Mouse (Mus musculus) natural killer cell, adult 2 months (primary cell): ENCODE data around the gene Elmo1.

Experiments used
- DNase-seq, 2 experiments: peaks; one replicate each; pipeline ENCODE4 v3.0.0; 2022; ENCODE audit warnings: low spot score in 2 of 2

The Elmo1 gene

GRCm38 (mm10) chr13:20521492-20521891 is 431.1 kb downstream of the Elmo1 start:
- no peak for DNase-seq

DNA sequence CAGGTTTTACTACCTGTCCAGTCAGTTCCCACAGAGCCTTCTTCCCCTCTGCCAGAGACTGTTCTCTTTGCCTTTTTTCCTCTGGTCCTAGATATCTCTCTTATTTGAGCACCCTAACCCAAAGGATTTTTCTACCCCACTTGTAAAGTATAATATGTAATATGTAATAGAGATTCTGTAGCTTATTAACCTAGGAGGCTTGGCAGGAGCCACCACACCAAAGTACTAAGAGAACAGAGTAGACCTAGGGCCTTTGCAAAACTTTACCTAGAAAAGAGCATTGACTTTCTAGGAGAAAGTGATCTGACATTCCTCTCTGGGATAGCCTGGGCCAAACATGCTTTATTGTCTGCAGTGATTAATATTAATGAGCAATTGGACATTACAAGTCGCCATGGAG is 433.3 kb downstream of the Elmo1 start:
- no peak for DNase-seq

GRCm38 (mm10) chr13:20525844-20526243 is 435.4 kb downstream of the Elmo1 start:
- no peak for DNase-seq

GRCm38 (mm10) chr13:20537053-20537452 is 446.7 kb downstream of the Elmo1 start:
- DNase-seq = no peak

DNA sequence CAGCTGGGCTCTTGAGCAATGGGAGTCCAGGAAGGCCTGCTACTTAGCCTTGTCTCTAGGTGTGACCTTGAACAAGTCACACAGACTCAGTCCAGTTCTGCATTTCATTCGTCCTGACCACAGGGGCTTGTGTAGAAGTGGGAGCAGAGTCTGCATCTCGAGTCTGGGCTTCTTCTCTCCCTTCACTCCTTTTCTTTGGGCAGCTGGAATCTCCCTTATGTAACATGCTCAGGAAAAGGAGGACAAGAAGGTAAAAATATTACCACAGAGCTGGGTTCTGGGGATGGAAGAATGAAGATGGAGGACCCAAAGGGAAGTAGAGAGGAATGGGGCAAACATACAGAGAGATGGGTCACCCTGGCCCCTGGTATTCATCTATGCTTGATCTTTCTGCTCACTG is 447.1 kb downstream of the Elmo1 start:
- DNase-seq = no peak

GRCm38 (mm10) chr13:20538216-20539070 is 448.0 kb downstream of the Elmo1 start:
- DNase-seq = no peak

GRCm38 (mm10) chr13:20539631-20540030 is 449.2 kb downstream of the Elmo1 start:
- no peak for DNase-seq

- no peak for DNase-seq
These were observed 456.3 kb downstream of the Elmo1 start for GRCm38 (mm10) chr13:20546568-20547204.

GRCm38 (mm10) chr13:20549983-20550382 is 459.6 kb downstream of the Elmo1 start:
- DNase-seq = no peak

DNA sequence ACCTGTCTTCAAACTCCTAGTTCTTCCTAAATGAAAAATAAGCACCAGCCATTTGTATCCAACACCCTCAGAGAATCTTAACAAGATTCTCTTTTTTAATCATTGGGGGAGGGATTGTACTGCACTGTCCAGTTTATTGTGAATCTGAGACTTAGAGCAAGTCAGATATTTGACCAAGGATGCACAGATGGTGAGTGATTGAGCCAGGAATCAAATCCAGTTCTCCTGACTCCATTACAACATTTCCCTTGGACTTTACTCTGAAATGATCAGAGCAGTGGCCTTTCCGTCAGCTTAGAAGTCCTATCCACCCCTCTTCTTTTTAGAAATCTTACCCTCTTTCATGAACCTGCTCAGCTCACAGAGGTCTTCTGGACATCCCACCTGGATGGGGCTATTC is 461.2 kb downstream of the Elmo1 start:
- no peak for DNase-seq

DNA sequence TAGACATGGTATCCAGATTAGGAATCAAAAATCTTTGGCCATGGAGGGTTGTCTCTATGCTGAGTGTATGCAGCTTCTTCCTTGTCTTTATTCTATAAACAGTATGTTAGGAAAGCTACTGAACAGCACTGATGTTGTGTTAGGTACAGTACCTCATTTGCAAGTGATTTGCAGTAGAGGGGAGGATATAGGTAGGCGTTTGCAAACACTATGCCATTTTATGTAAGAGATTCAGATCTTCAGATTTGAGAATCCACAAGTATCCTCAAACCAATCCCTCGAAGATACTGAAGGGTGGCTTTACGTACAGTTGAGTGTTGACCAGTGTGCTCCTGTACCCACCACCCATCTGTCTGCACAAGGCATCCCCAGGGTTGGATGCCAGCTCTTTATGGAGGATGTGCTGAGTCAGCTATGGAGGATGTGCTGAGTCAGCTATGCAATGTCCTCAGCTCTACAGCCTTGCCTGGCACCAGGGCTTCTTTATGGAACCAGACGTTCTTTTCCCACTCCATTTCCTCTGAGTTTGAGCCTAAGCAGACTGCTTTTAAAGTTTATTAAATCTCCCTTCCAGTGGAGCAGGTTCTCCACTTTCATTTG is 465.6 kb downstream of the Elmo1 start:
- no peak for DNase-seq

GRCm38 (mm10) chr13:20556739-20557138 is 466.3 kb downstream of the Elmo1 start:
- DNase-seq = no peak

GRCm38 (mm10) chr13:20557156-20557555 is 466.8 kb downstream of the Elmo1 start:
- DNase-seq = no peak

GRCm38 (mm10) chr13:20558376-20558775 is 468.0 kb downstream of the Elmo1 start:
- DNase-seq = no peak

DNA sequence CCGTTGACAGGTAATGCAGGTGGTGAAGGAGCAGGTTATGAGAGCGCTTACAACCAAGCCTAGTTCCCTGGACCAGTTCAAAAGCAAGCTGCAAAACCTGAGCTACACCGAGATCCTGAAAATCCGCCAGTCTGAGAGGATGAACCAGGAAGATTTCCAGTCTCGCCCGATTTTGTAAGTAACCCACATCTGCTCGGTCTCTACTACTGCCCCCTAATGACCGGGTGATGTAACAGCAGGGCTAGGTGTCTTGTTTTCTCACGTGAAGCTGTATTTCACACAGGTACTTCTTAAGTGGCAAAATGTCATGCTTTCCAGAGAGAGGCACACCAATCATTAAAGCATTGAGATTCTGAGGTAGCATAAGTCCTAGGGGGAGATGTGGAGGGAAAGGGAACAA is 474.0 kb downstream of the Elmo1 start:
- DNase-seq = peak in 1 of 2 experiments; percentile 3

DNA sequence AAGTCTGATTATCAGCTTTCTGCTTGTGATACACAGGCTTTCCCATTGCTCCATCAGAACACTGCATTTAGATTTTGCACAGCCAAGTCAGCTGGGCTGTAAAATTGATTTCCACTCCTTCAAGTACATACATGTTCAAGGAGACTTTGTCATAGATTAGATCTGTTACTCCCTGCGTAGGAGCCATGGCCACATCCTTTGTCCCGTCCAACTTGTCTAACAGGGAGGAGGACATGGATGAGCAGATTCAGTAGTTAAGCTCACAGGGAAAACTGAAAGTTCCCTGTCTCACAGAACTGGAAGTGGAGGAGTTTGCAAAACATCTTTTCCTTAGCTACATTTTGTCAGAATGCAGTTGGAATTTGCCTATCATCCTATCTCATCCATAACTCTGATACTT is 484.8 kb downstream of the Elmo1 start:
- no peak for DNase-seq

GRCm38 (mm10) chr13:20585868-20586267 is 495.5 kb downstream of the Elmo1 start:
- no peak for DNase-seq

DNA sequence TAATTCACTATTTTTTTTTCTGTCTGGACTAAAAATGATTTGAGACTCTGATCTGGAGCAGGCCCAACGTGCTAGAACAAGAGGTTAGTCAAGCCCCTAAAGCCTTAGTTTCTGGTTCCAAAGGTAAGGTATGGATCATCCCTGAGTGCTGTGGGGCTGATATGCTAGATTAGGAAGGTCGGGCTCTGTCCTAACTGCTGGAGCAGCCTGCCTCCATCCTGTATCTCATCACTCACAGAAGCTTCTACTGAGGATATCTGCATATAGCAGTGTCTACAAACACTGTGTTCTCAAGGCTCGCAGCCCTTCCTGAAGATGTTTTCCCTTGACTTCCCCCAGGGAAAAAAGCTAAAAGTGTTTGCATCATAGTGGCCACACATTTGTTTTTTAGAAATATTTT is 496.1 kb downstream of the Elmo1 start:
- DNase-seq = no peak

DNA sequence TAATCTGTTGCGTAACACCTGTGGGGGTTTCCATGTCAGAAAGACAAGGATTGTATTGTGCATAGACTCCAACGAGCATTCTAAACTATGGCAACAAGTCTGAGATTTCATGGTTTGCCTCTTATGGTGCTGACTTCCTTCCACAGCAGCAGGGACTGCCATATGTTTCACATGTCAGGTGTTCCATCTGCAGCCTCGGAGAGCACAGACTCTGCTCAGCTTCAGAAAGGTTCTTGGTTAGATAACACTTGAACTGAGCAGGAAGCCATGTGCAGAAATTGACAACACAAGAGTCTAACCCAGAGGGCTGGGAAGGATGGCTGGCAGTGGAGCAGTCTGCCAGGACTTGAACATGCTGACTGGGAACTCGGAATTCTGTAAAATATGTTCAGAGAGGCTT is 500.6 kb downstream of the Elmo1 start:
- no peak for DNase-seq

DNA sequence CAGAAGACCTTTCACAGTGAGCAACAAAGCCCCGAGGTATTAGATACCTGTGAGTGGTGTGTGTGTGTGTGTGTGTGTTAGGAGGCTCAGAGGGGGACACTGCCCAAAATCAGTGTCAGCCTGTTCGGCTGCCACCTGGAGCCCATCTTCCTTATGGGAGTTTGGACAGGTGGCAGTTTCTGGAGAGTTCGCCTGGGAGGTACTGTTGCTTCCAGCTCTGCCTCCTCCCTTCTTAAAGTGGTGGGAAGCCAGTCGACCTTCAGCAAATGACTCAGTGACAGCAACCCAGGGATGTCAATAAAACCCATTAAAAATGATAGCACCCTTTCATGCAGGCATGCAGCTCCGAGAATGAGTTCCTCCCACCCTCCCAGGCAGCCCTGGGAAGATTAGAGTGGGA is 506.9 kb downstream of the Elmo1 start:
- DNase-seq = no peak

DNA sequence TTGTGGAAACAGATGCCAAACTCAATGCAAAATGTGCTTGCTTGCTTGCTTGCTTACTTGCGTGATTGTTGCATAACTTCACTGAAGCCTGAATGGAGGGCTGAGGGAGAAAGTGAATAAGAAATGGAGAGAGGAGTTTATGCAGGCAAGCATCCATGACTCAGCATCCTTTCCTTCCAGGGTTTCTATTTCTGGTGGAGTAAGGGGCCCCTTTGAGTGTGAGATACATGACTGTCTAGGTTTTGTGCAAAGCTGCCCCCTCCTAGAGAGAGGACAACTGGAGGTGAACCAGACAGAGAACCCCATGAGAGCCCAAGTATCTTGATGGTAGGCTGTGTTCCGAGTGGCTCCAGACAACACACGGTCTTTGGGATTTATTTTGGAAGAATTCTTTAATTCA is 508.2 kb downstream of the Elmo1 start:
- DNase-seq = no peak

DNA sequence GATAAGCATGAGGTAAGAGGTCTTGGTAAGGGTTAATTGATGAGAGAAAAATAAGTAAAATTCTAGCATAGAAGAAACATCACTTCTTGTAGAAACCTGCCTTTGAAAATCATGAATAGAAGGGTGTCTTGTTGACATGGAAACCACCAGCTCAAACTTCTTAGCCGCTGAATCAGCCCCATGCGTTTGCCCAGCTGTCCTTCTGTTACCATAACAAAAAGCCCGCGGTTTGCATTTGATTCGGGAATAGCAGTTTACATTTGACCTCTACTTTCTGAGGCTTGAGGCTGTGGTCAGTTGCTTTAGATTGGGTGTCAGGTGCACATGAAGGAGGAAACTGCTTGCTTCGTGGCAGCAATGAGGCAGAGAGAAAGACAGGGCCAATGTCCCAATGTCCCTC is 509.9 kb downstream of the Elmo1 start:
- no peak for DNase-seq

DNA sequence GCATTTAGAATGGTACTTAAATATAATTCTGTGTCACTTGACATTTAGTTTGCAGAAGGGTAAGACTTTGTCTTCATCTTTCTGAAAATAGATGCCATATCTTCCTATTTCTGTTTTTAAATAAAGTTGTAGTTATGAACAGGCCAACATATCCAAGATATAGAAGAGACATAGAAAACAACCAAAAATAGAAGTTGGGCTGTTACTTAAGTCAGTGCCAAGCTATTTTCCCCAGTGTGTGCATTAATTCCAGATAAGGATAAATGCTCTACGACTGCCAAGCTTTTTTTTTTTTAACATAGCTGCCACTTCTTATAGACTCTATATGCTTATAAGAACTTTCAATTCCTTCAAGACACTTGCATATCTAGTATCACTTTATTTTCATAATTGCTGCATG is 511.0 kb downstream of the Elmo1 start:
- DNase-seq = no peak
